Mouse (Mus musculus): ENCODE data around the gene Eml2. TPM values are rescaled to one million over a fixed set of nuclear protein-coding genes. Genes with fewer than 3 reads are reported as not detected.

Gene Eml2
- polyA plus RNA-seq, 1 experiment from 2014 or later: 17.9 TPM

- H3K9ac ChIP-seq (replicated peaks; ENCODE audit: low read depth): no peak overlapping the region
- DNase-seq (ENCODE audit: low spot score) (no peak), ATAC-seq (no peak)
- no peaks in the 10 kb centered on the region for H3K9me3 ChIP-seq (ENCODE audit: low read length)
- no peak overlapping the region for H3K27ac ChIP-seq (ENCODE audit: low read length)
- H3K4me3 ChIP-seq (ENCODE audit: low read depth, low read length): no peak overlapping the region
- no peak for TF ChIP-seq CTCF (IDR thresholded peaks at IDR 0.05)
- TF ChIP-seq EP300 (IDR thresholded peaks at IDR 0.05): no peak
- H3K27me3 ChIP-seq (replicated peaks; ENCODE audit: insufficient read depth, low read length): no peaks in the 10 kb centered on the region
- H3K4me1 ChIP-seq (ENCODE audit: insufficient read depth, low read depth, low read length): no peaks in the 10 kb centered on the region
- H3K4me2 ChIP-seq (replicated peaks; ENCODE audit: low read depth, low read length): no peak overlapping the region
- no peaks in the 10 kb centered on the region for H3K36me3 ChIP-seq (ENCODE audit: insufficient read depth, low read length)
- 89% methylated on average over 8 of the region's 8 CpGs for WGBS
Observed at GRCm38 (mm10) chr7:19240905-19241463, 64.8 kb downstream of the Eml2 start.

DNA sequence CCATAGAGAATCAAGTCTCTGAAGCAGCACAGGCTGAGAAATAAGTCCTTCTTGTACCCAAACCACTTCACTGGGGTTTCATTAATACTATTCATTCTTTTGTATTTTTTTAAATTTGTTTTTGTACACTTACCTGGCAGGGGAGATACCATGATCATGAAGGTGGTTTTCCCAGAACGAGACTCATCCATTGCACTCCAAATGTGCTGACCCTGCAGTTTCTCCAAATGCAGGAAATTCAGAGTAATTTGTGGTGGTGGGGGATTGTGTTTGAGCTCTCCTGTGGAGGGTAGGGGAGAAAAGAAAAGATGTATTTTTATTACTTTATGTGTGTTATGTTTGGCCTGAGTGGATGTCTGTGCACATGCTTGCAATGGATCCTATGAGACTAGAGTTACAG lies 65.8 kb downstream of the Eml2 start:
- Histone ChIP-seq H3K36me3 (ENCODE audit: insufficient read depth, low read length) (no peaks in the 10 kb centered on the region), H3K4me1 (ENCODE audit: insufficient read depth, low read depth, low read length) (no peaks in the 10 kb centered on the region), H3K9me3 (ENCODE audit: low read length) (no peaks in the 10 kb centered on the region), H3K4me2 (replicated peaks; ENCODE audit: low read depth, low read length) (no peak overlapping the region), H3K27me3 (replicated peaks; ENCODE audit: insufficient read depth, low read length) (no peaks in the 10 kb centered on the region), H3K27ac (ENCODE audit: low read length) (no peak overlapping the region), H3K4me3 (ENCODE audit: low read depth, low read length) (no peak overlapping the region), H3K9ac (replicated peaks; ENCODE audit: low read depth) (no peak overlapping the region)
- ATAC-seq: no peak
- 88% methylated on average over 1 of the region's 1 CpGs for WGBS
- no peak for DNase-seq (ENCODE audit: low spot score)
- TF ChIP-seq CTCF (IDR thresholded peaks at IDR 0.05): no peak
- no peak for TF ChIP-seq EP300 (IDR thresholded peaks at IDR 0.05)

DNA sequence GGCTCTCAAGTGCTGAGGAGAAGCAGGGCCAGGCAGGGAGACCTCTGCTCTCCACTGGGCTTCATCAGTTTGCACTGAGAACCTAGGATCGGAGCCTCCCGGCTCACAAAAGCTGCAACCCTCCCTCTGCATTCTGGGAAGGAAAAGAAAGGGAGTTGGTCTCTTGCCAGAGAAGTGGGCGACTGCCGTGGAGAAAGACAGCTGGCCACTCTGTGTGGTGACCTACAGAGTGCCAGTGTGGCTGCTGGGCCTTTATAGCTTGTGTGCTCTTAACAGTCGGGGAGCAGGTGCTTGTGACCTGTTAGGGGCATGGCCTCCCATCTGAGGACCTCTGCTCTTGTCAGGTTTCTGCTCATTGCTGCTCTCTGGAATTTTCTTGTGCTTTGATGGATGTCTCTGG lies 67.6 kb downstream of the Eml2 start:
- Histone ChIP-seq H3K27me3 (replicated peaks; ENCODE audit: insufficient read depth, low read length) (no peaks in the 10 kb centered on the region), H3K27ac (ENCODE audit: low read length) (no peak overlapping the region), H3K9ac (replicated peaks; ENCODE audit: low read depth) (no peak overlapping the region), H3K9me3 (ENCODE audit: low read length) (no peaks in the 10 kb centered on the region), H3K4me1 (ENCODE audit: insufficient read depth, low read depth, low read length) (no peaks in the 10 kb centered on the region), H3K4me3 (ENCODE audit: low read depth, low read length) (no peak overlapping the region), H3K36me3 (ENCODE audit: insufficient read depth, low read length) (no peaks in the 10 kb centered on the region), H3K4me2 (replicated peaks; ENCODE audit: low read depth, low read length) (no peak overlapping the region)
- ATAC-seq (no peak), DNase-seq (ENCODE audit: low spot score) (no peak)
- no peak for TF ChIP-seq CTCF (IDR thresholded peaks at IDR 0.05)
- WGBS: 58% methylated on average over 5 of the region's 5 CpGs

- Histone ChIP-seq H3K4me1 (ENCODE audit: insufficient read depth, low read depth, low read length) (no peaks in the 10 kb centered on the region), H3K27me3 (replicated peaks; ENCODE audit: insufficient read depth, low read length) (no peaks in the 10 kb centered on the region), H3K9me3 (ENCODE audit: low read length) (no peaks in the 10 kb centered on the region), H3K36me3 (ENCODE audit: insufficient read depth, low read length) (no peaks in the 10 kb centered on the region), H3K4me2 (replicated peaks; ENCODE audit: low read depth, low read length) (no peak overlapping the region), H3K27ac (ENCODE audit: low read length) (no peak overlapping the region), H3K4me3 (ENCODE audit: low read depth, low read length) (no peak overlapping the region), H3K9ac (replicated peaks; ENCODE audit: low read depth) (no peak overlapping the region)
- ATAC-seq: no peak
- no peak for TF ChIP-seq CTCF (IDR thresholded peaks at IDR 0.05)
- TF ChIP-seq EP300 (IDR thresholded peaks at IDR 0.05): no peak
- no peak for DNase-seq (ENCODE audit: low spot score)
- 85% methylated on average over 3 of the region's 3 CpGs for WGBS
Observed at GRCm38 (mm10) chr7:19245083-19245482, 68.9 kb downstream of the Eml2 start.

DNA sequence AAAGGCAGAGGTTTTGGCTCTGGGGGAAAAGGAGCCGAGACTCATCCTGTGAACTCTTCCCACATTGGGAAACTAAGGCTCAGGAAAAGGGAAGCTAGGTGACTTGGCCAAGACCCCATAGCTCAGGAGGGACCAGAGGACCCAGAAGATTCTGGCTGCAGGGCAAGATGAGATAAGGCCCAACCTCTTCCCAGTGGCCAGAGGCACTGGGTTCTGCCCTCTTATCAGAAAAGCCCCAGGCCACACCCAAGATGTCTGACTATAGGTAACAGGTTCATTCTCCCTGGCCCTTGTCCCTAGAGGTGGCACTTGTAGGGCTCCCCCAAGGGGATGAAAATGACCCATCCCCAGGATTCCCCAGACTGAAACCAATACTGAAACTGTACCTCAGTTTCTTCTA lies 70.6 kb downstream of the Eml2 start:
- 92% methylated on average over 1 of the region's 1 CpGs for WGBS
- H3K4me3 ChIP-seq (ENCODE audit: low read depth, low read length): no peak overlapping the region
- H3K9me3 ChIP-seq (ENCODE audit: low read length): no peaks in the 10 kb centered on the region
- H3K27ac ChIP-seq (ENCODE audit: low read length): no peak overlapping the region
- ATAC-seq (no peak), DNase-seq (ENCODE audit: low spot score) (no peak)
- no peak overlapping the region for H3K4me2 ChIP-seq (replicated peaks; ENCODE audit: low read depth, low read length)
- no peaks in the 10 kb centered on the region for H3K36me3 ChIP-seq (ENCODE audit: insufficient read depth, low read length)
- TF ChIP-seq CTCF (IDR thresholded peaks at IDR 0.05) (no peak), EP300 (IDR thresholded peaks at IDR 0.05) (no peak)
- H3K4me1 ChIP-seq (ENCODE audit: insufficient read depth, low read depth, low read length): no peaks in the 10 kb centered on the region
- no peak overlapping the region for H3K9ac ChIP-seq (replicated peaks; ENCODE audit: low read depth)
- H3K27me3 ChIP-seq (replicated peaks; ENCODE audit: insufficient read depth, low read length): no peaks in the 10 kb centered on the region

- H3K27ac ChIP-seq (ENCODE audit: low read length): no peak overlapping the region
- no peak overlapping the region for H3K4me3 ChIP-seq (ENCODE audit: low read depth, low read length)
- ATAC-seq (no peak), DNase-seq (ENCODE audit: low spot score) (no peak)
- no peaks in the 10 kb centered on the region for H3K36me3 ChIP-seq (ENCODE audit: insufficient read depth, low read length)
- H3K9ac ChIP-seq (replicated peaks; ENCODE audit: low read depth): no peak overlapping the region
- no peaks in the 10 kb centered on the region for H3K9me3 ChIP-seq (ENCODE audit: low read length)
- H3K4me2 ChIP-seq (replicated peaks; ENCODE audit: low read depth, low read length): no peak overlapping the region
- no peaks in the 10 kb centered on the region for H3K27me3 ChIP-seq (replicated peaks; ENCODE audit: insufficient read depth, low read length)
- 84% methylated on average over 2 of the region's 2 CpGs for WGBS
- TF ChIP-seq EP300 (IDR thresholded peaks at IDR 0.05) (no peak), CTCF (IDR thresholded peaks at IDR 0.05) (no peak)
- no peaks in the 10 kb centered on the region for H3K4me1 ChIP-seq (ENCODE audit: insufficient read depth, low read depth, low read length)
Observed at GRCm38 (mm10) chr7:19247511-19247910, 71.3 kb downstream of the Eml2 start.

- no peak for TF ChIP-seq EP300 (IDR thresholded peaks at IDR 0.05)
- TF ChIP-seq CTCF (IDR thresholded peaks at IDR 0.05): no peak
- DNase-seq (ENCODE audit: low spot score): no peak
- Histone ChIP-seq H3K27ac (ENCODE audit: low read length) (no peak overlapping the region), H3K4me3 (ENCODE audit: low read depth, low read length) (no peak overlapping the region), H3K9ac (replicated peaks; ENCODE audit: low read depth) (no peak overlapping the region), H3K4me1 (ENCODE audit: insufficient read depth, low read depth, low read length) (no peaks in the 10 kb centered on the region), H3K4me2 (replicated peaks; ENCODE audit: low read depth, low read length) (no peak overlapping the region), H3K36me3 (ENCODE audit: insufficient read depth, low read length) (peaks cover 10% of the 10 kb centered on the region; the same call in 1 of the 2 replicates), H3K27me3 (replicated peaks; ENCODE audit: insufficient read depth, low read length) (no peaks in the 10 kb centered on the region), H3K9me3 (ENCODE audit: low read length) (no peaks in the 10 kb centered on the region)
- ATAC-seq: no peak
- 78% methylated on average over 4 of the region's 4 CpGs for WGBS
Observed at GRCm38 (mm10) chr7:19252078-19252477, 75.9 kb downstream of the Eml2 start.
